Mouse (Mus musculus) MN1 (cell line): Measurements from ENCODE around the gene C8b.

Experiments
- DNase-seq: peaks from one replicate; pipeline ENCODE4 v3.0.0-alpha.2; 2016; ENCODE audit warnings: low spot score

C8b gene

DNA sequence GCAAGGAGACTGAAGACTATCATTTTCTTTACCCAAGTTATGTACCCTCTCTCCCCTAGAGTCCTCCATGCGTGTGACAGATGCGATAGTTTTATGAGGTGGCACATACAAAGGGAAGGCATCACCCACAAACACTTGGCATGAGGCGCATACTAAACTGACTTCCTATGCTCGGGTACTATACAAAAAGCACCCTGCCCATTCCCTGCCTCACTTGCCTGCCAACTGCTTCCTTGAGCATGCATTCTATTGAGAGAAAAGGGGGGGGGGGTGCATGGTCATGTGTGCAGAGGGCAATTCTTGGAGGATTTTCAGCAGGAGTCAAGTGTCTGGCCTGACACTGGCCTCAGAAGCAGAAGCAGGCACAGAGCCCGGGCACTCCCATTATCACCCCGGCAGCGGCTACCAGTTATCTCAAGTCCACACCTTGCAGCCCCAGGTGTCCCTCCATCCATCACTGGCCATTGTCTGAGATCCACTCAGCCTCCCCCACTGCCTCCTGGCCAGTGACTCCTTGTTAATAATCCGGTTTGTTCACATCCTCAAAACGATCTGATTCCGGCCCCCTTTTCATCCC is 44.7 kb downstream of the C8b start:
- DNase-seq = no peak

DNA sequence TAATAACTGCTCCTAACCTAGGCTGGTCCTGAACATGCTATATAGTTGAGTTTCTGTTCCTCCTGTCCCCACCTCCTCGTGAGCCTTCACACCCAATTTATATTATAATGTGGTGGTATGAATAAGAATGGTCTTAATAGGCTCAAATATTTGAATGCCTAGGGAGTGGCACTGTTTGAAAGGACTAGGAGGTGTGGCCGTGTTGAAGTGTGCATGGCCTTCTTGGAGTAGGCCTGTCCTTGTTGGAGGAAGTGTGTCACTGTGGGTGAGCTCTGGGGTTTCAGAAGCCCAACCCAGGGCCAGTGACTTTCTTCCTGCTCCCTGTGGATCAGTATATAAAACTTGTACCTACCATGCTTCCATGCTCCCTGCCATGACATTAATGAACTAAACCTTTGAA is 47.5 kb downstream of the C8b start:
- no peak for DNase-seq

DNA sequence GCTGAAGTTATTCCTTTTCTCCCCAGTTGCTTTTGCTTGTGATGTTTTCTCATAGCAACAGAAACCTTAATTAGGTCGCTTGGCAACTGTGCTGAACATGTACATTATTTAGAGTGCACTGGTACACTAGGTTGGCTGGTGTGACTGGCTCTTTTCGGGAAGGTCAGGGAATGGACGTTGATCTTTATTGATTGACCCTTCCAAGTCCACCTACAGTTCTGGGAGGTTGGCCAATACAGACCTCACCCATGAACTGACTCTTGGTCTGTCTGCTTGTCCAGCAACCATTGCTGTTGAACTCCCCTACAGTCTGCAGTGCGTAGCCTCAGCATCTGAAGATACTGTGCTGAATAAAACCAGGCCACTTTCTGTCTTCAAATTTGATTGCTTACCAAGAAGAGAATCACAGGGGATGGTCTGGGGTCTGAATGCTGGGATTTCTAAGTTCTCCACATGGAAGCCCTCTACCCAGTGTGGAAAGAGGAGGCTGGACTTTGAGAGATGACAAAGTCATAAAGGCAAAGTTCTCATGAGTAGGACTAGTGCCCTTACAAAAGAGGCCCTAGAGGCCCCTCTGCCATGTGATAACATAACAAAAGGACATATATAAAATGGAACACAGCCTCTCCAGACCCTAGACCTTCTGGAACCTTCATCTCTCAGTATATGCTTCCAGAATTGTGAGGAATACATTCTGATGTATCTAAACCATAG is 50.6 kb downstream of the C8b start:
- no peak for DNase-seq

DNA sequence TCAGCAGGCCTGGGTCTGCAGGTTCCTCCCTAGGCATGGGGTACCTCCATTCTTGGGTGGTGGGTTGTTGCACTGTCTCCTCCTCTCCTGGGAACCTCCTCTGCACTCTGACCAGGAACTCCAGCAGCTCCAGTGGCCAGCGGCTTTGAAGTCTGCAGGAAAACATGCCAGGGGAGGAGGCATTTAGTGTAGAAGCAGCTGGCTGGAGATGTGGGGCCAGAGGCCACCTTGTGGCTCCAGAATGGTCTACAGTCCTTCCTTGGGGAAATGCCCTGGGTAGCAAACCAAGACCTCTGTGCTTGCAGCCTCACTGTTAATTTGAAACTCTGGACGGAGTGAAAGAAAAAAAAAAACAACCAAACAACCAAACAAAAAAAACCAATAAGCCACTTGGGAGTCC is 51.4 kb downstream of the C8b start:
- DNase-seq = no peak

DNA sequence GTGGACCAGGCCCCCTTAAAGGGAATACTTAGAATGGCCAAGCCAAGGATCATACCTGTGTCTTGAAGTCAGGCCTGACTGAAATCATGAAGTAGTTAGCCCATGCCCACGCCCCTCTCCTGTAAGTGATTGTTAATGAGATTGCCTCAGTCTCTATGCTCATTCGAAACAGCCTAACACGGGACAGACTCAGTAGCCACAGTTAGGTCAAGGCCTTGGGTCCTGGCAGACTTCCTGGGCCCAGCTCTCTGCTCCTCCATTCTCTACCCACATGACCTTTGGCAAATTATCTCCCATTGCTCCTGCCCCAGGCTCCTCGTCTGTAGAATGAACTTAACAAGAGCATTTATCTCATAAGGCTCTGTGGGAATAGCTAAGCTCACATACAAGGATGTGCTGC is 52.9 kb downstream of the C8b start:
- no peak for DNase-seq

DNA sequence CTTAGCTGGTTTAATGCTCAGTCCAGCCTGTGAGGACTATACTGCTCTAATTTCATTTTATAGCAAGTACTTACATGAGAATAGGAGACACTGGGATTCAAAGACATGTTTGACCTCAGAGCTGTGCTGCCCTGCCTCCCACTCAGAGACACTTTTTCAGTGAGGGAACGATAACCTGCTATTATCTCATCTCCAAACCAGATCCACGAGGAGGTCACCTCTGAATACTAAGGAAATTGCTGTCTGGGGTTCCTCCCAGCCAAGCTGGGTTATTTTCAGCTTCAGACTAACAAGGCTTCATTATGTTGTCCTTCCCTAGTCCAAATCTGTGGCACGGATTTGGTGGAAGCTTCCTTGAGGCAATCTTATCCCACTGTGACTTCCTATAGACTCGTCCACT is 53.8 kb downstream of the C8b start:
- no peak for DNase-seq

DNA sequence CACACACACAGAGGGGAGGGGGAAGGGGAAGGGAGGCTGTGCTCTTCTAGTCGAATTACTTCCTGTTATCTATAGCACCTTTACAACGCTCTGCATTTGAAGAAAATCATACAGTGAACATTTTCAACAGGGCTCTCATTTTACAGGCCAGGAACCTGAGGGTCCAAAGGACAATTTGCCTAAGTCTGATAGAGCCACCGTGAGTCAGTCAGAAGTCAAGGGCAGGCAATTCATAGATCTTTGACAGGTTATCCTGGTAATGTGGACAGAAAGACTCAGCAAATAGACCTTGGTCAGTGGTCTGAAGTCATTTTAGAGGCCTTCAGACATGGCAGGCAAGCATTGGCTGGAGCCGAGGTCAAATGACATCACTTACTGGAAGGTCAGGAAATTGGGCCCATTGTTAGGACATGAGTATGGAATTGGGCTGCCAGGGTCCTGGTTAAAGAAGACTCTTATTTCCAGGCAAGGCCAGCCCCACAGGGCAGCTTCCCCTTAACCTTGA is 57.5 kb downstream of the C8b start:
- DNase-seq = no peak

DNA sequence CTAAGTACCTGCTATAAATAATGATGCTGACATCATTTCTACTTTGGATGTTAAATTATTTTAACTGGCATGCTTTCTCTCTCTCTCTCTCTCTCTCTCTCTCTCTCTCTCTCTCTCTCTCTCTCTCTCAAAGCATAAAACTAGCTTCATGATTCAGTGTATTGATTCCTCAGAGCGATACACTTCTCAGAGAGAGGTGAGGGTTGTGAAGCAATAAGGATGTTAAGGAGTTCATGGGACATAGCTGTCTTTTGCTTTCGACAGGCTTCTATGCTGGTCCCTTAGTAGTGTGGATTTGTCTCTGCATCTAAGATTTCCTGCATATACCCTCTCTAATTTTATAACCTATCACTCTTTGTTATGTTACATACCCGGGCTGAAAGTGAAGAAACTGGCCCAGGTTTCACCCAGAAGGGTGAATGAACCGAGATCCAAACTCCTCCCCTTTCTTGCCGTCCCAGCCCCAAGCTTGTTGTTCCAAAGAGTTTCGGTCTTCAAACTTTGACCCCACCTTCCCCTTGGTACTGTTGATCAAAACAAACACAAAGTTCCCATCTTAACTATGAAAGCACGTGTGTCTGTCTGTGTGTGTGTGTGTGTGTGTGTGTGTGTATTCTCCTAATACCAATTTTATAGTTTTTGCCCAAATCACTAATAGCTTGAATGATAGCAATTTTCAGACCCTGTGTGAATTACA is 58.4 kb downstream of the C8b start:
- DNase-seq = no peak

DNA sequence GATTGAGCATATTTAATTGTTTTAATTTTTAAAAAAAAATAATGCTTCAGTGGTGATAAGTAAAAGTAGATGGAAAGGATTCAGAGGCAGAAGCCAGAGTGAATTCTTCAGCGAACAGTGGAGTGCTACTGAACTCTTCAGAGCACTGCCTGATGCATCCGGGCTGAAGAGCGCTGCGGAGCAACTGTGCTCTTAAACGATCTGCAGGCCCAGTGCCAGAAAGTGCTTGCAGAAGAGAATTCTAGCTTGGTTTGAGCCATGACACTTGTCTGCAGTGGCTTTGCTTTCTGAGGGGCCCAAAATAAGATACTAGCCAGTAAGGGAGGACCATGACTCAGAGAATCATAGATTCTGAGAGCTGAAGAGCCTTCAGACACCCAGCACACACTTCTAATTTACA is 62.8 kb downstream of the C8b start:
- DNase-seq = no peak

DNA sequence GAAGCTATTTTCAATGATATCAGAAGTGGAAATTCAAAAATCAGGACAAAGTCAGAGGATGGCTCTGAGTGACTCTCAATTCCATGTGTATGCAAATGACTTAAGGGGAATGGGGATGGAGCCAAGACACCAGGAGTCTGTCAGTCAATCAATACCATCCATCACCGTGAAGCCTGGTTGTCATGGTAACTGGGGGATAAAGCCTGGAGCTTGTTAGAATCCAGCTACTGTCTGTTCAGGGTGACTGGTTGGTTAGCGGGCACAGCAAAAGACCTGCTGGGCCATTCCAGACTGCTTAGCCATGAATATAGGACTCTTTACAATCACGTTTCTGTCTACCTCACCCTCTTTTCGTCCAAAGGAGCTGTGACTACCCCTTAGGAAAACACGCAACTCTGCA is 69.0 kb downstream of the C8b start:
- no peak for DNase-seq

DNA sequence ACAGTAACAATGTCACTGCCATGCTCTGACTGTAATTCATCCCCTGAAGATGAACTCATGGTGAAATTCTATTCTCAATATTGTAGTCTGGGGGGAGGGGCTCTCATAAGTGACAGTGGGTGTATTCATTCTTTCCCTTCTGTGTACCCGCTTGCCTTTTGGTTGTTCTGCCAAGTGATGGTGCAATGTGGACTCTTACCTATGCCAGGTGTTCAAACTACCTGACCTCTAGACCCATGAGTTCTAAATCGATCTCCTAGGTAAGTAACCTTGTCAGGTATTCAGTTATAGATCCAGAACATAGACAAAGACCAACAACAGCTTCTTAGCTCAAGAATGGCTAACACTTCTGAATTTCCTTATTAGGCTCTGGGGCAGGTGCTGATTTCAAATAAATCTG is 72.2 kb downstream of the C8b start:
- DNase-seq = no peak

DNA sequence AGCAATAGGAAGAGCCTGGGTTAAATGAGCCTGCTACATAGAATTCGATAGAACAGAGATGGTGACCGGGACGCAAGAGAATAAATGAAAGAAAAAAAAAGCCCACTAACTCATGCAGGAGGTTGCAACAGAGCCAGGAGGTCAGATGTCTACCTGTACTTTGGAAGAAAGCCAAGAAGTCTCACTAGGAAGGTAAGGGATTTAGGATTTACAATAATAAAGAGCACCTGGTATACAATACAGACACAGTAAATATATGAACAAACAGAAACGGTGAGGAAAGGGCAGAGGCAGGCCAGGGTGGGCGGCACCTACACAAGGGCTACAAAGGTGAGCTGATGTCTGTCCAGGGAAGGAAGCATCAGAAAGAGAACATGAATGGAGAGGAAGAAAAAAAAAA is 76.1 kb downstream of the C8b start:
- no peak for DNase-seq

DNA sequence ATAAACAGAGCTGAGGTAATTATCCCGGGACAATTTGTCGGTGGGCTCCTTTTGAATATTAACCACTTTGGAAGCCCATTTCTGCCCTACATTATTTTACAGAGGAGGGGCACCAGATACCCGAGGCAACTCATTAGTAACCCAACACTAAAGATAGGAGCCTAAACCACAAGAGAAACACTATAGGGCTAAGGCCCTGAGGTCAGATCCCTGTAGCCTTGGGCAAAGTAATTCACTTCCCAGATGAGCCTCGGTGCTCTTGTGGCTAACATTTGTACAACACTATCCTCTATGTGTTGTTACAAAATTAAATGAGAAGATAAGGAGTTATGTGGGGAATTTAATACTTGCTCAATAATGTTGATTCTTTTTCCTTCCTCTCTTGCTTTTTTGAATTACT is 77.4 kb downstream of the C8b start:
- no peak for DNase-seq
